In the genomic region with DNA sequence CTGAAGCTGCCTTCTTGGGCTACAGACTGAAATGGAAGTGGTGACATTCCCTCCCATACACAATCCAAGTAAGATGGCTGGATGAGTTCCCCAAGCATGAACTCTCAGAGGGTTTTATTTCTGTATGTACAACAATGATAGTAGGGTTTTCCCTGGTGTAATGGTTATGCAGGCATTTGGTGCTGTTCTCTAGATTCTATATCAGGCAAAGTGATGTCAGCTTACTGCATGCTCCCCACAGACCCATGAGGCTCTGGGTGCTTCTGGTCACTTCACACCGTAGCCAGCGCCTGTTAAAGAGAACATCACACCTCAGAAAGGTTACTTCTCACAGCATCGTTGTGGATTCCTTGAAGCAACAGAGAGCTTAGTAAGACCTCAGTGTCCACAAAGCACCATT, we compare ENCODE assay signal across 1 mouse cellular context.
TF ChIP-seq lines count a peak whose summit lies in the region.

No protein-coding gene starts in this region.

TF ChIP-seq in CH12.LX, 34 proteins besides CTCF, POLR2A, EP300 and RAD21:
- TF ChIP-seq JUN (IDR thresholded peaks at IDR 0.05; ENCODE audit: insufficient read depth, low read depth, low read length) (peak; percentile 28; the same call in 1 of the 2 replicates), MEF2A (IDR thresholded peaks at IDR 0.05; ENCODE audit: borderline replicate concordance, low read depth, low read length) (peak; percentile 93)
